Mouse (Mus musculus): ENCODE measurements at regions not wholly inside any gene's neighbourhood (a gene's known extent, or its start where the extent isn't known, plus 50 kb on each side); places are given as distances from the start of the nearest gene placed in this dataset.

DNA sequence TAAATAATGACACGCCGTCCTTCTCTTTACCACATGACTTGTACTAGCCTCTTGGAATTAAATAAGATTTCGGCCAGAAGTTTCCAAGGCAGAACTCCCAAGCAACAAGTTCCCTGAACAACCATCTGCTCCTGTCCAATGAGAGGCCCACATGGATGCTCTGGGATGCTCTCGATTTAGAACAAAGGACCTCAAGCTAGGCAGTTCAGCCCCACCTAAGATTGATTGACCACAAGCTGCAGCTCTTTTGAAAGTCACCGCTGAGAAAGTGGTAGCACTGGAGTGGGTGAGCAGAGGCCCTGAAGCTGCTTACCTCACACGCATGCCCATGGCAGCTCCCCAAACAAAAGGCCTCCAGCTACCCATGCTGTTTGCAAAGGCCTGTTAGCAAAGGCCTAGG is 73.1 kb upstream of the Eomes start:
- no peak for DNase-seq (ENCODE audit: low read depth, low spot score)

GRCm38 (mm10) chr9:118405926-118406518 is 72.0 kb upstream of the Eomes start:
- no peak for DNase-seq (ENCODE audit: low read depth, low spot score)

- DNase-seq (ENCODE audit: low read depth, low spot score): no peak
Measured at GRCm38 (mm10) chr9:118416032-118416431, 62.0 kb upstream of the Eomes start.

DNA sequence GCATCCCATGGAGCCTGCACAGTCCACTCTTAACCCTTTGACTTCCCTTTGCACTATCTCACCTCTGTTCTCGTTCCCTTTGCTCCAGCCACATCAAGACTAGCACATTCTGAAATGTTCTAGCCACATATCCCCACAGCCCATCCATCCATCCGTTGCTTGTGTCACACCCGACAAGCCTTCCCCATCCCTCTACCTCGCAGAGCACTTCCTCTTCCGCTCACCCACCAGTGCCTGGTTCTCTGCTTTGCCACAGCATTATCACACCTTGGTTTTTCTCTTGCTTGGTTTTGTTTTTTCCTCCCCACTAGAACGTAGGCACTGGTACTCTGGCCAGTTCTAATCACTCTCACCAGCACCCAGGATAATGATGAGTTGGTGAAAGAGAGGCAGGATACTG is 61.5 kb upstream of the Eomes start:
- no peak for DNase-seq (ENCODE audit: low read depth, low spot score)

DNA sequence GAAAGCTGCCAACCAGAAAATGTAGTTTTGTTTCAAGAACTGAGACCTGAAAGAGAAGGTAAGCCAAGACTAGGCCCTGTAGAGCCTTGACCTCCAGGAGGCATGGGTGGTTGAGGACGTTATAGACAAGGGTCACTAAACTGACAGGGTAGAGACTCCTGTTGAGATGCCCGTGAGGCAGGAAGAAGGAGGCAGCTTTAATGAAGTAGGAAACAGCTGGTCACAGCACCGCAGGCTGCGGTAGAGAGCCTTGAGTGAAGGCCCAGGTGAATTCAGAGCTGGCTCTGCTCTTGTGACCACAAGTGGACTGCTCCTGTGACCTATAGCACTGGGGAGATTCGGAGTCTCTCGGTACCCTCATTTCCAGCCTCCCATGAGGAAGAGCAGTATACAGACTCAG is 53.7 kb upstream of the Eomes start:
- DNase-seq (ENCODE audit: low read depth, low spot score): no peak

Measured in 3T3-L1 (cell line).